Mouse (Mus musculus) thymus, postnatal 0 days (tissue): Measurements from ENCODE around the gene Cel. TPM values are rescaled to one million over a fixed set of nuclear protein-coding genes. Genes with fewer than 3 reads are reported as not detected.
"Not testable (repeated sequence)": the region's sequence is repeated elsewhere in the genome, so short reads cannot be mapped to it uniquely, and the experiment has no call there.

ENCODE experiments used
- DNase-seq: peaks from one replicate; pipeline ENCODE4 v3.0.0-alpha.2; 2015; ENCODE audit warnings: low spot score
- microRNA-seq: library from miRNA; unstranded; fragments of <30 nt; microRNA quantifications from one replicate; pipeline ENCODE4, GENCODE M21; 2016; ENCODE audit warnings: borderline number of aligned reads
- polyA plus RNA-seq: library from polyadenylated mRNA; unstranded; fragments of >200 nt; fragmentation: Nextera tagmentation; extraction: Ambion mirVana; gene quantifications from 2 replicates; pipeline ENCODE4 v1.2.1, GENCODE M21; 2015

The Cel gene
- polyA plus RNA-seq, 1 experiment from 2014 or later, result 0.44 TPM

DNA sequence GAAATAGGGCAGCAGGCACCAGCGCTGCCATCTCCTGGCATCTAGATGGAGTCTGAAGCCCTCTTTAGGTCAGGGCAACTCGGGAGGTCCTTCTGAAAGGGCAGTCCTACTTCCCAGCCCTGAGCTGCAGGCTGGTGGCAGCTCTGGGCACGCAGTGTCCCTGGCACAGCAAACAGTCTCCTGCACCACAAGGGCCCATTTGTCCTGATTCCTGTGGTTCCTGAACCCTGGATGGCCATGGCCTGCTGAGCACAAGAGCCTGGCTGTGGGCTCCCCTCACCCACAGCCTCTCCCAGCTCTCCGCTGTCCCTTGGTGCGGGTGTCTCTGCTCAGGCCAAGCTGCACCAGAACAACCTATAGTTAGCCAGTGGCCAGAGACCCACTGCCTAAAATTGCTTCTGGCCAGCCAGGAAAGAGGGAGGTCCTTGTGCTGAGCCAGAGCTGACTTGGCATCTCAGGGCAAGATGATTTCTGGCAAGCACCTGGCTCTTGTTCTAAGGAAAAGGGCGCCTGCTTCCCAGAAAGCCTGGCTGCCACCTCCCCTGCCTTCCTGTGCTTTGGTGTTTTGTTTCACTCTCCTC, 41.5 kb downstream of the Cel start:
- no peak for DNase-seq

DNA sequence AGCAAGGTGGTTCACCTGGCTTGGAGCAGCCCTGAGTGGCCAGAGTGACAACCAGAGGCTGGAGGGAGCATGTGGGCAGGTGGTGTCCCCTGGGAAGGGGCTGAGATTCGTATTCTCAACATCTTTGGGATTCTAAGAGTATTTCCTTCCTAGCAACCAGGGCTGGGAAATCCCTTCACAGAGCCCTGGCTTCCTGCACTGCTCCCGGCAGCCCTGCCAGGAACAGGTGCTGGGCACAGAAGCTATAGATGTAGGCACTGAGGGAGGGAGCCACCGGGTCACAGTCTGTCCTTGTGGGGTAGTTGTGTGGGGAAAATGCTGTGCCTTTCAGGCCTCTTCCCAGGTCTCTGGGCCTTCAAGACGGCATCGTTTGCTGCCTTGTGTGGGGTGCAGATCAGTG, 42.6 kb downstream of the Cel start:
- DNase-seq, result no peak

GRCm38 (mm10) chr2:28518231-28518630, 45.0 kb downstream of the Cel start:
- no peak for DNase-seq

GRCm38 (mm10) chr2:28517206-28517909, 45.8 kb downstream of the Cel start:
- DNase-seq, result peak; percentile 77

GRCm38 (mm10) chr2:28514489-28514888, 48.7 kb downstream of the Cel start:
- peak; percentile 86 for DNase-seq

DNA sequence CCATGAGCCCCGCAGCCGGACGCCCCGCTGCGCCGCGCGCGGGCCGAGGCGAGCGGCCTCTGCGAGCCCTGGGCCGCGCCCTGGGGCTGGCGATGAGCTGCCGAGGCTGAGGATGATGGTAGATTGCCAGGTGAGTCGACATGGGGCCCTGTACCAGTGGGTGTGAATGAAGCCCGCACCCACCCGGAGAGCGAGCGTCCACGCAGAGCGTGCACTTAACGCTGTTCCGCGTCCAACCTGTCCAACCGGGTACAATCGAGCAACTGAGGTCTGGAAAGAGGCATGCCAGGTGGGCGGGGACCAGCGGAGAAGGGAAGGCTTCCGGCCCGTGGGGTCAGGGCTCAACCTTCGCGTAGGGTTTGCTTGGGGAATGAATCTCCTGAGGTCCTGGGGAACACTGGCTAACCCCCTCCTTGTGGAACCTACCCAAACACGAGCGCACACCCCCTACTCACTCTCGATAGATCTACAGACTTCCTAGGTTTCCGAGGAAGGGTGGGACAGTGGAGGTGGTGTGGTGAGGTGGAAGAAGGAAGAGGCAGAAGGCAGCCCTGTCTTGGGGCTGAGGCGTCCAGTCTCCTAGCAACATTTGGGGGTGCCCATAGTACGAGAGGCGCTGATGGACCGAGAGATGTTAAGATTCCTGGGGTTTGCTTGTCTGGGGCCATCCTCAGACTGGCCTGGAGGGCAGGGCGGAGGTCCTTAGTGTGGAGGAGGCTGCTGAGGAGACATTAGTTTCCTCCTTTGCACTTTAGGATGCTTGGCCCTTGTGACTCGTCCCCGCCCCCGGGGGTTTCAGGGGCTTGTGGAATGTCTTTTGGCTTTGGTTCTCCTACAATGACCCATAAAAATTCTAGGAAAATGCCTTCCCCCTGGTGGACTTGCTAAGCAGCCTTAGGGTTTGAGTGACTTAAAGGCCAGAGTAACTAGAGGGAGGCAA, 49.5 kb downstream of the Cel start:
- peak; percentile 26 for DNase-seq

- peak; percentile 68 for DNase-seq
Observed at GRCm38 (mm10) chr2:28512798-28513401, 50.3 kb downstream of the Cel start, which contains the start of gene Ralgds. Gene Ralgds, plus strand, starts transcription at chr2:28513125.

- DNase-seq, result not testable (repeated sequence)
Observed at GRCm38 (mm10) chr2:28511600-28511999, 51.6 kb downstream of the Cel start.

GRCm38 (mm10) chr2:28506291-28506690, 56.9 kb downstream of the Cel start:
- DNase-seq, result no peak

- no peak for DNase-seq
Observed at GRCm38 (mm10) chr2:28505795-28506194, 57.4 kb downstream of the Cel start, which contains the start of gene Gm10134. Gene Gm10134, plus strand, starts transcription at chr2:28506095.

Small RNA genes within 50 kb of the gene (microRNA-seq; reads per million reads assigned to microRNA genes)
- not detected for gene Gm22824

Other genes starting within 250 kb of the Cel start
- gene Ppp1r26, start 116.6 kb downstream of the Cel start, polyA plus RNA-seq, result 0.16 and 0.24 TPM in 2 replicates
- 0.57 and 1.3 TPM in 2 replicates for gene 1700007K13Rik, start 97.1 kb downstream of the Cel start, polyA plus RNA-seq
- gene Mrps2, start 95.3 kb downstream of the Cel start, polyA plus RNA-seq, result 34.4 and 39.5 TPM in 2 replicates
- 0.35 and 0.88 TPM in 2 replicates for gene Gbgt1, start 66.5 kb downstream of the Cel start, polyA plus RNA-seq
- 2.6 and 3.6 TPM in 2 replicates for gene Gm10134, start 57.3 kb downstream of the Cel start, polyA plus RNA-seq
- 13.3 and 15.7 TPM in 2 replicates for gene Ralgds, start 50.3 kb downstream of the Cel start, polyA plus RNA-seq
- 18.8 and 20.7 TPM in 2 replicates for gene Gtf3c5, start 20.3 kb upstream of the Cel start, polyA plus RNA-seq
- gene Gfi1b, start 58.6 kb upstream of the Cel start, polyA plus RNA-seq, result 1.1 and 1.8 TPM in 2 replicates
- gene Tsc1, start 77.8 kb upstream of the Cel start, polyA plus RNA-seq, result 8.0 and 10.8 TPM in 2 replicates
- gene Spaca9, start 136.3 kb upstream of the Cel start, polyA plus RNA-seq, result 1.9 and 3.2 TPM in 2 replicates
- 0.90 and 1.0 TPM in 2 replicates for gene Ak8, start 136.8 kb upstream of the Cel start, polyA plus RNA-seq